Comparison of ENCODE assay signal across 16 mouse cellular contexts in genomic region chr7:30430191-30430590, GRCm38 (mm10). TPM values are rescaled to one million over a fixed set of nuclear protein-coding genes. Genes with fewer than 3 reads are reported as not detected.
"Had no signal": no experiment of that assay in that cellular context is flagged by ENCODE, and none has a peak within 500 bp of the region (broad histone marks: within the 10 kb centered on the region; RNA-seq: fewer than 3 reads in every experiment).

No protein-coding gene starts in this region.

- H3K4me3 ChIP-seq: layer of hippocampus, adult 2 months; limb, embryonic 13.5 days; liver, embryonic 15.5 days; midbrain, embryonic 13.5 days had no signal

- DNase-seq: kidney, adult 9 months; kidney, postnatal 36 days; left cerebral cortex, postnatal 4 days; lung, adult 2 months; lung, postnatal 36 days; right cerebral cortex, postnatal 14 days; thymus, adult 18-20 months; thymus, postnatal 14 days had no signal

- H3K27me3 ChIP-seq: midbrain, embryonic 13.5 days had no signal

- H3K4me2 ChIP-seq: limb, embryonic 13.5 days; liver, embryonic 15.5 days; midbrain, embryonic 13.5 days had no signal

- H3K4me1 ChIP-seq: limb, embryonic 13.5 days; liver, embryonic 15.5 days; midbrain, embryonic 13.5 days had no signal

- ATAC-seq: lung, postnatal 0 days; midbrain, embryonic 13.5 days had no signal

- H3K9ac ChIP-seq: limb, embryonic 13.5 days; liver, embryonic 15.5 days; midbrain, embryonic 13.5 days had no signal

- H3K27ac ChIP-seq: kidney, postnatal 0 days; limb, embryonic 13.5 days; liver, embryonic 15.5 days; midbrain, embryonic 13.5 days had no signal

- H3K9me3 ChIP-seq: limb, embryonic 13.5 days; liver, embryonic 15.5 days; midbrain, embryonic 13.5 days had no signal

RNA-seq across cellular contexts. Expression of gene Hcst, which starts 10.5 kb away (rescaled TPM):
- polyA plus RNA-seq: midbrain, embryonic 13.5 days; neural tube, embryonic 14.5 days had no signal

RNA-seq across cellular contexts. Expression of gene Kirrel2, which starts 27.3 kb away (rescaled TPM):
- polyA plus RNA-seq: liver, adult 2 months; lung, adult 2 months; lung, postnatal 0 days had no signal
